Mouse (Mus musculus): ENCODE measurements at regions not wholly inside any gene's neighbourhood (a gene's known extent, or its start where the extent isn't known, plus 50 kb on each side); places are given as distances from the start of the nearest gene placed in this dataset.
"Not testable (repeated sequence)": the region's sequence is repeated elsewhere in the genome, so short reads cannot be mapped to it uniquely, and the experiment has no call there.

- DNase-seq (ENCODE audit: low spot score in 2 of 2): peak; percentile 13 to 40
Observed at GRCm38 (mm10) chr2:78279382-78280056, 333.3 kb upstream of the Cwc22 start.

- DNase-seq (ENCODE audit: low spot score in 2 of 2): no peak
Observed at GRCm38 (mm10) chr2:78278630-78279029, 332.5 kb upstream of the Cwc22 start.

- DNase-seq (ENCODE audit: low spot score in 2 of 2): no peak
Observed at GRCm38 (mm10) chr2:78277699-78278098, 331.5 kb upstream of the Cwc22 start.

GRCm38 (mm10) chr2:78274122-78274521 lies 327.9 kb upstream of the Cwc22 start:
- DNase-seq (ENCODE audit: low spot score in 2 of 2): no peak

- DNase-seq (ENCODE audit: low spot score in 2 of 2): no peak
Observed at GRCm38 (mm10) chr2:78268705-78269104, 322.5 kb upstream of the Cwc22 start.

GRCm38 (mm10) chr2:78267527-78268375 lies 321.6 kb upstream of the Cwc22 start:
- DNase-seq (ENCODE audit: low spot score in 2 of 2): no peak

GRCm38 (mm10) chr2:78253601-78254097 lies 307.5 kb upstream of the Cwc22 start:
- no peak for DNase-seq (ENCODE audit: low spot score in 2 of 2)

GRCm38 (mm10) chr2:78246354-78246753 lies 300.2 kb upstream of the Cwc22 start:
- no peak for DNase-seq (ENCODE audit: low spot score in 2 of 2)

GRCm38 (mm10) chr2:78240299-78240698 lies 294.1 kb upstream of the Cwc22 start:
- DNase-seq (ENCODE audit: low spot score in 2 of 2): no peak

GRCm38 (mm10) chr2:78225383-78226100 lies 279.4 kb upstream of the Cwc22 start:
- DNase-seq (ENCODE audit: low spot score in 2 of 2): not testable (repeated sequence)

GRCm38 (mm10) chr2:78214469-78214868 lies 268.3 kb upstream of the Cwc22 start:
- DNase-seq (ENCODE audit: low spot score in 2 of 2): no peak

GRCm38 (mm10) chr2:78205125-78205524 lies 258.9 kb upstream of the Cwc22 start:
- DNase-seq (ENCODE audit: low spot score in 2 of 2): peak in 1 of 2 experiments; percentile 3

GRCm38 (mm10) chr2:78196006-78196405 lies 249.8 kb upstream of the Cwc22 start:
- DNase-seq (ENCODE audit: low spot score in 2 of 2): no peak

- DNase-seq (ENCODE audit: low spot score in 2 of 2): no peak
Observed at GRCm38 (mm10) chr2:78189620-78190019, 243.4 kb upstream of the Cwc22 start.

GRCm38 (mm10) chr2:78184950-78185349 lies 238.8 kb upstream of the Cwc22 start:
- DNase-seq (ENCODE audit: low spot score in 2 of 2): no peak

- no peak for DNase-seq (ENCODE audit: low spot score in 2 of 2)
Observed at GRCm38 (mm10) chr2:78173784-78174183, 227.6 kb upstream of the Cwc22 start.

- DNase-seq (ENCODE audit: low spot score in 2 of 2): no peak
Observed at GRCm38 (mm10) chr2:78172819-78173218, 226.6 kb upstream of the Cwc22 start.

GRCm38 (mm10) chr2:78170162-78170747 lies 224.1 kb upstream of the Cwc22 start:
- no peak for DNase-seq (ENCODE audit: low spot score in 2 of 2)

- DNase-seq (ENCODE audit: low spot score in 2 of 2): no peak
Observed at GRCm38 (mm10) chr2:78165429-78165828, 219.3 kb upstream of the Cwc22 start.

GRCm38 (mm10) chr2:78159877-78160485 lies 213.8 kb upstream of the Cwc22 start:
- no peak for DNase-seq (ENCODE audit: low spot score in 2 of 2)

GRCm38 (mm10) chr2:78110335-78110734 lies 164.2 kb upstream of the Cwc22 start:
- DNase-seq (ENCODE audit: low spot score in 2 of 2): no peak

All from urinary bladder, postnatal 36 days (tissue).